Mouse (Mus musculus): ENCODE results near the gene Git2. TPM values are rescaled to one million over a fixed set of nuclear protein-coding genes. Genes with fewer than 3 reads are reported as not detected.

The Git2 gene
- polyA plus RNA-seq, 1 experiment: 71.6 TPM

- no peak overlapping the region for H3K27ac ChIP-seq (ENCODE audit: insufficient read depth, low read length)
- no peak overlapping the region for H3K4me3 ChIP-seq (ENCODE audit: extremely low read depth, insufficient read depth, insufficient read length)
- no peak for DNase-seq (ENCODE audit: low read depth in 1 of 2, low spot score in 2 of 2)
- 95% methylated on average over 5 of the region's 5 CpGs for WGBS
- H3K36me3 ChIP-seq (ENCODE audit: control insufficient read depth, insufficient read depth, low read length): peaks cover 7% of the 10 kb centered on the region
- H3K27me3 ChIP-seq (ENCODE audit: control insufficient read depth, insufficient read depth, low read length): peaks cover 2% of the 10 kb centered on the region; the same call in 1 of the 2 replicates
- peaks cover 9% of the 10 kb centered on the region; the same call in 1 of the 2 replicates for H3K4me1 ChIP-seq (ENCODE audit: control insufficient read depth, insufficient read depth, insufficient read length)
- no peak for TF ChIP-seq POLR2A (IDR thresholded peaks at IDR 0.05; ENCODE audit: low read depth, low read length)
- no peak for TF ChIP-seq CTCF (IDR thresholded peaks at IDR 0.05; ENCODE audit: extremely low read depth, insufficient read depth, insufficient read length, insufficient replicate concordance)
Measured at GRCm38 (mm10) chr5:114809826-114810225, 34.5 kb upstream of the Git2 start.

- TF ChIP-seq POLR2A (IDR thresholded peaks at IDR 0.05; ENCODE audit: low read depth, low read length) (no peak), CTCF (IDR thresholded peaks at IDR 0.05; ENCODE audit: extremely low read depth, insufficient read depth, insufficient read length, insufficient replicate concordance) (no peak)
- Histone ChIP-seq H3K27ac (ENCODE audit: insufficient read depth, low read length) (no peak overlapping the region), H3K4me3 (ENCODE audit: extremely low read depth, insufficient read depth, insufficient read length) (no peak overlapping the region), H3K27me3 (ENCODE audit: control insufficient read depth, insufficient read depth, low read length) (peaks cover 2% of the 10 kb centered on the region; the same call in 1 of the 2 replicates), H3K36me3 (ENCODE audit: control insufficient read depth, insufficient read depth, low read length) (peaks cover 10% of the 10 kb centered on the region), H3K4me1 (ENCODE audit: control insufficient read depth, insufficient read depth, insufficient read length) (peaks cover 9% of the 10 kb centered on the region; the same call in 1 of the 2 replicates)
- no peak for DNase-seq (ENCODE audit: low read depth in 1 of 2, low spot score in 2 of 2)
- WGBS: 84% methylated on average over 10 of the region's 10 CpGs
Measured at GRCm38 (mm10) chr5:114809181-114809756, 34.0 kb upstream of the Git2 start.

- no peak for TF ChIP-seq CTCF (IDR thresholded peaks at IDR 0.05; ENCODE audit: extremely low read depth, insufficient read depth, insufficient read length, insufficient replicate concordance)
- TF ChIP-seq POLR2A (IDR thresholded peaks at IDR 0.05; ENCODE audit: low read depth, low read length): no peak
- H3K4me3 ChIP-seq (ENCODE audit: extremely low read depth, insufficient read depth, insufficient read length): no peak overlapping the region
- no peak for DNase-seq (ENCODE audit: low read depth in 1 of 2, low spot score in 2 of 2)
- peaks cover 18% of the 10 kb centered on the region for H3K36me3 ChIP-seq (ENCODE audit: control insufficient read depth, insufficient read depth, low read length)
- H3K27me3 ChIP-seq (ENCODE audit: control insufficient read depth, insufficient read depth, low read length): no peaks in the 10 kb centered on the region
- 73% methylated on average over 8 of the region's 8 CpGs for WGBS
- H3K4me1 ChIP-seq (ENCODE audit: control insufficient read depth, insufficient read depth, insufficient read length): peaks cover 9% of the 10 kb centered on the region; the same call in 1 of the 2 replicates
- no peak overlapping the region for H3K27ac ChIP-seq (ENCODE audit: insufficient read depth, low read length)
Measured at GRCm38 (mm10) chr5:114808385-114808784, 33.1 kb upstream of the Git2 start.

GRCm38 (mm10) chr5:114807893-114808292 is 32.6 kb upstream of the Git2 start:
- Histone ChIP-seq H3K4me3 (ENCODE audit: extremely low read depth, insufficient read depth, insufficient read length) (no peak overlapping the region), H3K36me3 (ENCODE audit: control insufficient read depth, insufficient read depth, low read length) (peaks cover 22% of the 10 kb centered on the region), H3K27me3 (ENCODE audit: control insufficient read depth, insufficient read depth, low read length) (no peaks in the 10 kb centered on the region), H3K27ac (ENCODE audit: insufficient read depth, low read length) (no peak overlapping the region), H3K4me1 (ENCODE audit: control insufficient read depth, insufficient read depth, insufficient read length) (peaks cover 9% of the 10 kb centered on the region; the same call in 1 of the 2 replicates)
- WGBS: 72% methylated on average over 6 of the region's 6 CpGs
- no peak for DNase-seq (ENCODE audit: low read depth in 1 of 2, low spot score in 2 of 2)
- TF ChIP-seq POLR2A (IDR thresholded peaks at IDR 0.05; ENCODE audit: low read depth, low read length) (no peak), CTCF (IDR thresholded peaks at IDR 0.05; ENCODE audit: extremely low read depth, insufficient read depth, insufficient read length, insufficient replicate concordance) (no peak)

GRCm38 (mm10) chr5:114807468-114807867 is 32.2 kb upstream of the Git2 start:
- no peak for DNase-seq (ENCODE audit: low read depth in 1 of 2, low spot score in 2 of 2)
- H3K27ac ChIP-seq (ENCODE audit: insufficient read depth, low read length): no peak overlapping the region
- 43% methylated on average over 8 of the region's 8 CpGs for WGBS
- peaks cover 25% of the 10 kb centered on the region for H3K36me3 ChIP-seq (ENCODE audit: control insufficient read depth, insufficient read depth, low read length)
- H3K4me1 ChIP-seq (ENCODE audit: control insufficient read depth, insufficient read depth, insufficient read length): peaks cover 9% of the 10 kb centered on the region; the same call in 1 of the 2 replicates
- TF ChIP-seq CTCF (IDR thresholded peaks at IDR 0.05; ENCODE audit: extremely low read depth, insufficient read depth, insufficient read length, insufficient replicate concordance) (no peak), POLR2A (IDR thresholded peaks at IDR 0.05; ENCODE audit: low read depth, low read length) (no peak)
- H3K27me3 ChIP-seq (ENCODE audit: control insufficient read depth, insufficient read depth, low read length): no peaks in the 10 kb centered on the region
- H3K4me3 ChIP-seq (ENCODE audit: extremely low read depth, insufficient read depth, insufficient read length): no peak overlapping the region

GRCm38 (mm10) chr5:114807063-114807462 is 31.7 kb upstream of the Git2 start:
- TF ChIP-seq CTCF (IDR thresholded peaks at IDR 0.05; ENCODE audit: extremely low read depth, insufficient read depth, insufficient read length, insufficient replicate concordance) (no peak), POLR2A (IDR thresholded peaks at IDR 0.05; ENCODE audit: low read depth, low read length) (no peak)
- Histone ChIP-seq H3K4me3 (ENCODE audit: extremely low read depth, insufficient read depth, insufficient read length) (no peak overlapping the region), H3K36me3 (ENCODE audit: control insufficient read depth, insufficient read depth, low read length) (peaks cover 28% of the 10 kb centered on the region), H3K4me1 (ENCODE audit: control insufficient read depth, insufficient read depth, insufficient read length) (peaks cover 9% of the 10 kb centered on the region; the same call in 1 of the 2 replicates), H3K27me3 (ENCODE audit: control insufficient read depth, insufficient read depth, low read length) (no peaks in the 10 kb centered on the region), H3K27ac (ENCODE audit: insufficient read depth, low read length) (peak overlapping the region; percentile 92)
- no peak for DNase-seq (ENCODE audit: low read depth in 1 of 2, low spot score in 2 of 2)
- WGBS: 45% methylated on average over 9 of the region's 9 CpGs

GRCm38 (mm10) chr5:114806636-114807035 is 31.3 kb upstream of the Git2 start:
- Histone ChIP-seq H3K27ac (ENCODE audit: insufficient read depth, low read length) (peak overlapping the region; percentile 92), H3K4me1 (ENCODE audit: control insufficient read depth, insufficient read depth, insufficient read length) (peaks cover 9% of the 10 kb centered on the region; the same call in 1 of the 2 replicates), H3K36me3 (ENCODE audit: control insufficient read depth, insufficient read depth, low read length) (peaks cover 32% of the 10 kb centered on the region), H3K4me3 (ENCODE audit: extremely low read depth, insufficient read depth, insufficient read length) (peak overlapping the region; percentile 53; the same call in 1 of the 2 replicates), H3K27me3 (ENCODE audit: control insufficient read depth, insufficient read depth, low read length) (no peaks in the 10 kb centered on the region)
- 52% methylated on average over 8 of the region's 8 CpGs for WGBS
- TF ChIP-seq CTCF (IDR thresholded peaks at IDR 0.05; ENCODE audit: extremely low read depth, insufficient read depth, insufficient read length, insufficient replicate concordance): no peak
- no peak for TF ChIP-seq POLR2A (IDR thresholded peaks at IDR 0.05; ENCODE audit: low read depth, low read length)
- no peak for DNase-seq (ENCODE audit: low read depth in 1 of 2, low spot score in 2 of 2)
